Mouse (Mus musculus): ENCODE measurements around the gene Prr7.
"Not testable (repeated sequence)": the region's sequence is repeated elsewhere in the genome, so short reads cannot be mapped to it uniquely, and the experiment has no call there.

DNA sequence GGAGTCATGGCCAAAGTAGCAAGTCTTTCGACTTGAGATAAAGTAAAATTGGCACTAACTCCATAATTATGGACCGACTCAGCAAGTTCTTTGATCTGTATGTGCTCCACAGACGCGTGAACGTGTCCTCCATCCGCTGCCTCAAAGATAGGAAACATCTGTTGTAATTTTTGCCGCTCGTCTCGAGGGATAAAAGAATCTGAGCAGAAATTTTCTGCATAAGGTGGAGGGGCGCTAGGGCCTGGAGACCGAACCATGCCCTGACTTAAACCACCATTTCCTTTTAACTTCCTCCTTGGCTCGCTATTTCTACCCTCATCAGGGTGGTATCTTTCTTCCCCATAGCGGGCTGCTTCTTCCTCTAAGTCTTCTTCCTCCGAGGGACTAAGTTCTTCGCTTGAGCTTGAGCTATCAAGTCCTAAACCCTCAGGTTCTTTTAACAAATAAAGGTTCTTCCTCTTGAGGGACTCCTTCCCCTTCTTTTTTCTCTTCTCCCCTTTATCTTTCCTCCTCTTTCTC, 26.9 kb upstream of the Prr7 start:
- TF ChIP-seq CTCF (IDR thresholded peaks at IDR 0.05; ENCODE audit: control insufficient read depth, insufficient read depth, insufficient read length); MAX (IDR thresholded peaks at IDR 0.05): not testable (repeated sequence)
